Mouse (Mus musculus): ENCODE measurements around the gene Prmt7.

- TF ChIP-seq CTCF (conservative IDR thresholded peaks at IDR 0.05; ENCODE audit: insufficient read depth, insufficient read length, low read depth, low read length) (no peak), POLR2A (IDR thresholded peaks at IDR 0.05; ENCODE audit: low read depth, low read length) (no peak)
These were observed 40.7 kb upstream of the Prmt7 start for GRCm38 (mm10) chr8:106169934-106170480.
